Mouse (Mus musculus): ENCODE results near the gene Slc35g3.

- no peak for TF ChIP-seq E2F4 (IDR thresholded peaks at IDR 0.05; ENCODE audit: insufficient read depth)
- TF ChIP-seq POLR2A (IDR thresholded peaks at IDR 0.05; ENCODE audit: insufficient read length, low read depth): no peak
- TF ChIP-seq USF1 (IDR thresholded peaks at IDR 0.05; ENCODE audit: low read depth): no peak
- no peak for TF ChIP-seq POLR2AphosphoS2 (IDR thresholded peaks at IDR 0.05; ENCODE audit: insufficient read length, low read depth)
- TF ChIP-seq MAX (IDR thresholded peaks at IDR 0.05; ENCODE audit: low read depth): no peak
- TF ChIP-seq CEBPB (IDR thresholded peaks at IDR 0.05; ENCODE audit: insufficient read depth, poor library complexity, severe bottlenecking): no peak
- TF ChIP-seq REST (IDR thresholded peaks at IDR 0.05; ENCODE audit: insufficient read depth, insufficient read length): no peak
- TF ChIP-seq TCF3 (IDR thresholded peaks at IDR 0.05; ENCODE audit: insufficient read length, low read depth): no peak
Observed at GRCm38 (mm10) chr11:69791420-69791819, 29.7 kb upstream of the Slc35g3 start.

All from myocyte (in vitro differentiated cells).